Mouse (Mus musculus) layer of hippocampus, postnatal 25 days (tissue): ENCODE data around the gene Gm10338. TPM values are rescaled to one million over a fixed set of nuclear protein-coding genes. Genes with fewer than 3 reads are reported as not detected.
"Not testable (repeated sequence)": the region's sequence is repeated elsewhere in the genome, so short reads cannot be mapped to it uniquely, and the experiment has no call there.

Source experiments
- DNase-seq, 2 experiments: peaks; one replicate each; pipeline ENCODE4 v3.0.0; 2022; ENCODE audit warnings: mixed read lengths in 2 of 2, low spot score in 1 of 2; ENCODE audit errors: extremely low spot score in 1 of 2
- total RNA-seq, 2 experiments: library from RNA; stranded (reverse); gene quantifications; 2 replicates each; pipeline ENCODE4 v1.2.3; 2021

Gm10338 gene
- not detected for total RNA-seq

GRCm38 (mm10) chr14:7595492-7595891 lies at the start of gene Gm10338:
Gm10338 (minus strand) TSS chr14:7595592.
- not testable (repeated sequence) for DNase-seq

DNA sequence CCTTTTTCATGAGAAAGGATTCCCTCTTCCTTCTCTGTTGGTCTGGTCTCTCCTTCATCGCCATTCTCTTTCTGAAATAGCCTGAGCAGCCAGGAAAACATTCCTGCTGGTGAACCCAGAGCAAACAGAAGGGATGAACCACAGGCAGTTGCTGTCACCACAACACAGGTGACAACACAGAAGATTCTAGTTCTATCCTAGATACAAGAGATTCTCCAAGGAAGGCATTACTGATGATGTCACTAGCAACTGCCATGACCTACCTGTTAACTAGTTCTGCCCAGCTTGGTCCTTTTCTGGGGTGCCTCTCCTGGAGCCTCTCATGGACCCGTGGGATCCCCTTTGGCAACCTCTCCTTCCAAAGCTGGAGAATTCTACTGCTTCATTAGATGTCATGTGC lies 48.5 kb upstream of the Gm10338 start, which contains the start of gene Gm10128:
Gene Gm10128 (minus strand): TSS at position 101 of the 400 bp plus-strand sequence.
- DNase-seq: not testable (repeated sequence)

- not testable (repeated sequence) for DNase-seq
Measured at GRCm38 (mm10) chr14:7568382-7568781, 27.0 kb downstream of the Gm10338 start, which contains the start of gene Gm3558. Gm3558 (minus strand) TSS chr14:7568566.

DNA sequence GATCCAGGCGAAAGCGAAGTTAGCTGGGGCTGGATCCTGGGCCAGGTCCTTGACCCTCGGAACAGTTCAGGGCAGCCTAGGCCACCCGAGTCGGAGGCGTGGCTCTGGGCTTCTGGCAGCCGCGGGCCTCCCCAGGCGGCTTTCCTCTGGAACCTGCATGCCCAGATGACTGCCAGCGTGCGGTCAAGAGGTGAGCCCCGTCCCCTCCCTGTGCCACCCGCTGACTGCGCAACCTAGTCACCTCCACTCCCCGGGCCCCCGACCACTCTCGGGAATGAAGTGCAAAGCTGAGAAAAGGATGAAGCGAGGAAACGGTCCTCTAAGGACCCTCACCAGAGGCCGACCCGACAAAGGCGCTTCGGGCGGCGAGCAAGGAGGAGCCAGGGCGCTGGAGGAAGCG lies 27.5 kb downstream of the Gm10338 start:
- DNase-seq: not testable (repeated sequence)

DNA sequence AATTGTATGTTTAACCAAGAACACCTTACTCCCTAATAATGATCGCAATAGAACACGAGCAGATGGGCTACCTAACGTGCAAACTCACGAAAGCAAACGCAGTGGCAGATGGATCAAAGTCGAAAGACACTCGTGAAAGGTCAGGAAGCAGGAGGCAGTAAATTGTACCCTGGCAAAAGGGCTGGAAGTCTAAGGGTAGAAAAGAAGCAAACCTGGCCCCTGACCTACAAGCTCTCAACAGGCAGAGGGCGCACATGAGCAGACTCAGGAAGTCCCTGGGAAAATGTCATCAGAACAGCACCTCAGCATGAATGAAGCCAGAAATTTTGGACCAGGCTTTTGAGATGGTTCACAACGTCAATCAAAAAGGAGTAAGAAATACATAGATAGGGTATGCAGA lies 28.1 kb downstream of the Gm10338 start:
- DNase-seq: not testable (repeated sequence)

Other genes starting within 250 kb of the Gm10338 start
- gene Gm8374, start 230.5 kb downstream of the Gm10338 start, total RNA-seq: not detected
- not detected for gene Gm3755, start 144.7 kb downstream of the Gm10338 start, total RNA-seq
- gene Gm3752, start 111.8 kb downstream of the Gm10338 start, total RNA-seq: not detected
- 10 to 100 TPM in 1 of 2 experiments, 1 to 10 TPM in 1; 8.7 to 10.0 TPM for gene Gm3558, start 27.0 kb downstream of the Gm10338 start, total RNA-seq
- not detected for gene Gm10128, start 48.4 kb upstream of the Gm10338 start, total RNA-seq
- not detected for gene Gm26661, start 196.0 kb upstream of the Gm10338 start, total RNA-seq
- 10 to 100 TPM; 37.2 to 68.2 TPM for gene Flnb, start 222.4 kb upstream of the Gm10338 start, total RNA-seq